Mouse (Mus musculus): ENCODE results near the gene Mcrip2.

DNA sequence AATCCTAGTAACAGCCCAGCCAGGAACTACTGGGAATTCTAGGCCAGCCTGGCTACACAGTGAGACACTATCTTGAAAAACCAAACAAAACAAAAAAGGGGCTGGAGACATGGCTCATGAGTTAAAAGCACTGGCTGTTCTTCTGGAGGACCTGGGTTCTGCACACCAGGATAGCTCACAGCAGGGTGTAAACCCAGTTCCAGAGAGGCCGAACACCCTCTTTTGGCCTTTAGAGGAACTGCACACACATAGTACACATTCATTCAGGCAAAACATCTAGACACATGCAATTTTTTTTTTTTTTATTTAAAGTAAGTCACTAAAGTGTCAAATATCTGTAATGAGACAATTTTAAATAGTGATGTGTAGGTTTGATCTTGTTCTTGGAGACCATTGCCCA is 31.6 kb upstream of the Mcrip2 start:
- TF ChIP-seq CTCF (IDR thresholded peaks at IDR 0.05; ENCODE audit: low read depth, low read length) = no peak
- TF ChIP-seq POLR2A (IDR thresholded peaks at IDR 0.05; ENCODE audit: borderline replicate concordance, low read depth, low read length) = no peak
